Mouse (Mus musculus): ENCODE data around the gene Clcnka. TPM values are rescaled to one million over a fixed set of nuclear protein-coding genes. Genes with fewer than 3 reads are reported as not detected.

Clcnka gene
- total RNA-seq, 1 experiment from 2014 or later = not detected

DNA sequence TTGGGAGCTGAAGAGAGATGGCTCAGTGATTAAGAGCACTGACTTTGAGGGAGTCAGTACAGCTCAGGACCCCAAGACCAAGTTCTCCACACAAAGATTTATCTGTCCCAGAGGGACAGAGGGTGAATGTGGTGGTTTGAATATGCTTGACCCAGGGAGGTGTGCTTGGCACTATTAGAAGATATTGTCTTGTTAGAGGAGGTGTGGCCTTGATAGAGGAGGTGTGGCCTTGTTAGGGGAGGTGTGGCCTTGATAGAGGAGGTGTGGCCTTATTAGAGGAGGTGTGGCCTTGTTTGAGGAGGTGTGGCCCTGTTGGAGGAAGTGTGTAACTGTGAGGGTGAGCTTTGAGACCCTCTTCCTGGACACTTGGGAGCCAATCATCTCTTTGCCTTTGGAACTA is 40.7 kb downstream of the Clcnka start:
- no peak for ATAC-seq (replicated peaks in 1 of 2; ENCODE audit: insufficient read depth in 1 of 2, low FRiP score in 2 of 2, low TSS enrichment in 1 of 2, low read depth in 1 of 2, poor library complexity in 2 of 2, severe bottlenecking in 2 of 2)

- ATAC-seq (replicated peaks in 1 of 2; ENCODE audit: insufficient read depth in 1 of 2, low FRiP score in 2 of 2, low TSS enrichment in 1 of 2, low read depth in 1 of 2, poor library complexity in 2 of 2, severe bottlenecking in 2 of 2) = no peak; a peak in 1 of 4 replicates
Measured at GRCm38 (mm10) chr4:141353868-141354267, 44.7 kb downstream of the Clcnka start.

DNA sequence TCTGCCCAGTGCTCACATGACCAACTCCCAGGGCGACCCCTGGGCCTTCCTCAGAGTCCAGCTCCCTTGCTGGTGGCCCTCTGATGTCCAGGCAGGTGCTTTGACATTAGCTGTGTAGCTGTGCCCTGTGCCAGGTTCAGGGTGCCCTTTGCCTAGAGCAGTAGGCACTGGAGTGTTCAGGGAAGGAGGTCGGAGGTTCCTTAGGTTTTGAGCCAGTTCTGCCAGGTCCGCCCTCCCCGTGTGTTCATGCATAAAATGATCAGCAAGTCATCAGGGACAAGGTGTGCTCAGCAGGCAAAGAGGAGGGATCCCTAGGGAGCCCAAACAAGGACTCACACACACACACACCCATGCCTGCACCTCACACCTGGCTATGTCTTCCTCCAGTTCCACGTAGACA is 45.5 kb downstream of the Clcnka start:
- ATAC-seq (replicated peaks in 1 of 2; ENCODE audit: insufficient read depth in 1 of 2, low FRiP score in 2 of 2, low TSS enrichment in 1 of 2, low read depth in 1 of 2, poor library complexity in 2 of 2, severe bottlenecking in 2 of 2) = no peak; a peak in 1 of 4 replicates

- ATAC-seq (replicated peaks in 1 of 2; ENCODE audit: insufficient read depth in 1 of 2, low FRiP score in 2 of 2, low TSS enrichment in 1 of 2, low read depth in 1 of 2, poor library complexity in 2 of 2, severe bottlenecking in 2 of 2) = no peak
Measured at GRCm38 (mm10) chr4:141351972-141352371, 46.6 kb downstream of the Clcnka start.

- no peak for ATAC-seq (replicated peaks in 1 of 2; ENCODE audit: insufficient read depth in 1 of 2, low FRiP score in 2 of 2, low TSS enrichment in 1 of 2, low read depth in 1 of 2, poor library complexity in 2 of 2, severe bottlenecking in 2 of 2)
Measured at GRCm38 (mm10) chr4:141350015-141350414, 48.5 kb downstream of the Clcnka start.

GRCm38 (mm10) chr4:141348616-141349015 is 49.9 kb downstream of the Clcnka start:
- ATAC-seq (replicated peaks in 1 of 2; ENCODE audit: insufficient read depth in 1 of 2, low FRiP score in 2 of 2, low TSS enrichment in 1 of 2, low read depth in 1 of 2, poor library complexity in 2 of 2, severe bottlenecking in 2 of 2) = no peak

GRCm38 (mm10) chr4:141347365-141347797 is 51.1 kb downstream of the Clcnka start:
- 0 out of 4 replicates have a peak, but pooled peaks have one; percentile 17 to 29 for ATAC-seq (replicated peaks in 1 of 2; ENCODE audit: insufficient read depth in 1 of 2, low FRiP score in 2 of 2, low TSS enrichment in 1 of 2, low read depth in 1 of 2, poor library complexity in 2 of 2, severe bottlenecking in 2 of 2)

DNA sequence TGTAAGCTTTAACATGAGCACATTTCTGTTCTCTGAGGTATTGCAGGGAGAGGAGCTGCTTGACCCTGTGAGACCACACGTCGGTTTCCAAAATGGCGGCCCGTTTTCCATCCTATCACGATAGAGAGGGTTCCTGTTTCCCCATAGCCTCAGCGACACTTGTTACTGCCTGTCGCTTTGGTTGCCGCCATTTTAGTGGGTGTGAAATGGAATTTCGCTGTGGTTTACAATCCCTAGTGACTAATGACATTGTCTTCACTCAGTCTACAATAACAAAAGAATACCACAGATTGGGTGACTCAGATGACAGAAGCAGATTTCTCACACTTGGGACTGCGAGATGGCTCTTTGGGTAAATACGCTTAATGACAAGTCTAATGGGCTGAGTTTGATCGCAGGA is 53.3 kb downstream of the Clcnka start:
- ATAC-seq (replicated peaks in 1 of 2; ENCODE audit: insufficient read depth in 1 of 2, low FRiP score in 2 of 2, low TSS enrichment in 1 of 2, low read depth in 1 of 2, poor library complexity in 2 of 2, severe bottlenecking in 2 of 2) = no peak

DNA sequence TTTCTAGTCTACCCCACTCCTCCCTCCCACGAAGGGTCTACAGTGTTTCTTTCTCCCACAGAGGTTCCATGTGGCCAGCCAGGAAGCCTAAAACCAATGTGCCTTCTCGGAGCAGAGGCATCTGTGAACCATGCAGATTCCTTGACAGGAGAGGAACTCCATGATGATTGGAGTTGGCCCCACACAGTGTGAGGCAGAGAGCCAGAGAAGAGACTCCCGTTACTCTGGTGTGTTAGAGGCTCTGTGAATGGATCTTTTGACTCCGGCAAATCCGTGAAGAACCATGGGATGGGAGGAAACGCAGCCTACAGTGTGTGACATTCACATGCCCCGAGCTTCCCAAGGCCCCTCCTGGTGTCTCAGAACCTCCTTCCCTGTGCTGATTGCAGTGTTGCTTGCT is 55.0 kb downstream of the Clcnka start:
- no peak for ATAC-seq (replicated peaks in 1 of 2; ENCODE audit: insufficient read depth in 1 of 2, low FRiP score in 2 of 2, low TSS enrichment in 1 of 2, low read depth in 1 of 2, poor library complexity in 2 of 2, severe bottlenecking in 2 of 2)

GRCm38 (mm10) chr4:141341477-141341876 is 57.0 kb downstream of the Clcnka start:
- ATAC-seq (replicated peaks in 1 of 2; ENCODE audit: insufficient read depth in 1 of 2, low FRiP score in 2 of 2, low TSS enrichment in 1 of 2, low read depth in 1 of 2, poor library complexity in 2 of 2, severe bottlenecking in 2 of 2) = no peak

GRCm38 (mm10) chr4:141338853-141339252 is 59.7 kb downstream of the Clcnka start:
- no peak for ATAC-seq (replicated peaks in 1 of 2; ENCODE audit: insufficient read depth in 1 of 2, low FRiP score in 2 of 2, low TSS enrichment in 1 of 2, low read depth in 1 of 2, poor library complexity in 2 of 2, severe bottlenecking in 2 of 2)

- ATAC-seq (replicated peaks in 1 of 2; ENCODE audit: insufficient read depth in 1 of 2, low FRiP score in 2 of 2, low TSS enrichment in 1 of 2, low read depth in 1 of 2, poor library complexity in 2 of 2, severe bottlenecking in 2 of 2) = no peak
Measured at GRCm38 (mm10) chr4:141337986-141338385, 60.5 kb downstream of the Clcnka start.

DNA sequence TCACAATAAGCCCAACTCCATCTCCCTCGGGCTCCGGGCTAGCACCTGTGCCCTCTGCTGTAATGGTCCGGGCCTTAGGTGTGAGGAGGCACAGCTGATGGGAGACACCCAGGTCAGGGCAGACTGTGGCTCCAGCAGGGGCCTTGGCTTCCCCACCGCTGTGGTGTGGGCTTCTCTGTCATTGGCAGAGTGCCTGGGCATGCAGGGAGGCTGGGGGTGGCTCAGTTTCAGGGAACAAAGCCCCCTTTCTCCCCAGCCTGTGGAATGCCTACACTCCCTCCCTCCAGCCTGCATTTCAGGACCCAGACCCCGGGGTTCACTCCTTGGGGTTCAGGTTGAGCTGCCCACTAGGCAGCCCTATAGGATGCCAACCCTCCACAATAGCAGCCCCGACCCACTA is 62.3 kb downstream of the Clcnka start:
- no peak for ATAC-seq (replicated peaks in 1 of 2; ENCODE audit: insufficient read depth in 1 of 2, low FRiP score in 2 of 2, low TSS enrichment in 1 of 2, low read depth in 1 of 2, poor library complexity in 2 of 2, severe bottlenecking in 2 of 2)

DNA sequence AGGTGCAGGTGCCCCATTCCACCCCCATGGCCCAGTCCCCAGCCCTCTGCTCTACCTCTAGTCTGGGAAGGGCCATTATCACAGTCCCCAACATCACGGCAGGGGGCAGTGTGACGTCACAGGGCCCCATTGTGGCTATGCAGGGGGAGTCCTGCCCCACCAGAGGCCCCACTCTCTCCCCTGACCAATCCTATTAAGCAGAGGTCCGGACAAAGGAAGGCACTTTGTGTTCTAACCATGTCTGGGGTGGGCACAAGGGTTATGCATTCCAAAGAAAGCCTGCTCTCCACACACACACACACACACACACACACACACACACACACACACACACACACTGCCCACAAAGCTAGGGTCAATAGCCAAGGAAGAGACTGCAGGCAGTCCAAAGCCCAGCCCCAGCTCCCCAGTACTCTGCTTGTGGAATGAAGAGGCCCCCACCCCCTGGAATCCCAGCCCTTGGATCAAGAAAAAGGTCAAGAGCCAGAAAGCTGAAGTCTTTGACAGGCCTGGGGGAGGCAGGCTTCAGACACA is 63.2 kb downstream of the Clcnka start:
- no peak for ATAC-seq (replicated peaks in 1 of 2; ENCODE audit: insufficient read depth in 1 of 2, low FRiP score in 2 of 2, low TSS enrichment in 1 of 2, low read depth in 1 of 2, poor library complexity in 2 of 2, severe bottlenecking in 2 of 2)

DNA sequence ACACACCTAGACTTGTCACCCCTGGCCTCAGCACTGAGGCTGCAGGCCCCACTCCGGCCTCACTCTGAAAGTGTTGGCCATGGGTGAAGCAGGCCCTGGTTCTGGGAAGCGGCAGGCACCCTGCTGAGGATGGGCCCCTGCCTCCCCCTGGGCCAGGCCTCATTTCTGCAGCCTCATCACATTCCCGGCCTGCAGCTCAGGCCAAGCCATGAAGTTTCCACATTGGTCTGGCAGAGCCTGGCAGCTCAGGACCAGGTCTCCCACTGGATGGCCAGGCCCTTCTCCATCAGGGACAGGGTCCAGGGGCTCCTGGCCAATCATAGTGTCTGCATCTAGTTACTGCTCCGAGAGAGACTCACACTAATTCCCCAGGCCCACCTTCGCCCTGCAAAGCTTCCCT is 63.8 kb downstream of the Clcnka start:
- ATAC-seq (replicated peaks in 1 of 2; ENCODE audit: insufficient read depth in 1 of 2, low FRiP score in 2 of 2, low TSS enrichment in 1 of 2, low read depth in 1 of 2, poor library complexity in 2 of 2, severe bottlenecking in 2 of 2) = no peak

Other genes starting within 250 kb of the Clcnka start
- 0.81 and 3.5 TPM in 2 replicates for gene Rsg1, start 184.8 kb downstream of the Clcnka start, total RNA-seq (2017)
- not detected in 2 replicates for gene Arhgef19, start 159.2 kb downstream of the Clcnka start, total RNA-seq (2017)
- 1.0 TPM in 1 of 2 replicates, not detected in the other for gene Epha2, start 97.5 kb downstream of the Clcnka start, total RNA-seq (2017)
- gene Fam131c, start 30.5 kb downstream of the Clcnka start, total RNA-seq (2017) = not detected in 2 replicates
- gene Clcnkb, start 17.3 kb upstream of the Clcnka start, total RNA-seq (2017) = not detected in 2 replicates
- gene Hspb7, start 22.1 kb upstream of the Clcnka start, total RNA-seq (2017) = 1.3 TPM in 1 of 2 replicates, not detected in the other
- gene Srarp, start 37.4 kb upstream of the Clcnka start, total RNA-seq (2017) = not detected in 2 replicates
- 22.1 and 22.3 TPM in 2 replicates for gene Zbtb17, start 45.9 kb upstream of the Clcnka start, total RNA-seq (2017)
- gene Spen, start 139.9 kb upstream of the Clcnka start, total RNA-seq (2017) = 26.7 and 39.0 TPM in 2 replicates
- 0.13 and 0.35 TPM in 2 replicates for gene Fblim1, start 207.4 kb upstream of the Clcnka start, total RNA-seq (2017)
- gene Tmem82, start 219.9 kb upstream of the Clcnka start, total RNA-seq (2017) = 0.60 and 0.63 TPM in 2 replicates
- gene Slc25a34, start 225.1 kb upstream of the Clcnka start, total RNA-seq (2017) = not detected in 2 replicates

All from hematopoietic stem cell, adult 5-6 weeks (primary cell).